Mouse (Mus musculus) lung, postnatal 36 days (tissue): Measurements from ENCODE around the gene Ints5.
"Not testable (repeated sequence)": the region's sequence is repeated elsewhere in the genome, so short reads cannot be mapped to it uniquely, and the experiment has no call there.

Experiments used
- DNase-seq: peaks from one replicate; pipeline ENCODE4 v3.0.0; 2022; ENCODE audit warnings: mixed read lengths

Gene Ints5

DNA sequence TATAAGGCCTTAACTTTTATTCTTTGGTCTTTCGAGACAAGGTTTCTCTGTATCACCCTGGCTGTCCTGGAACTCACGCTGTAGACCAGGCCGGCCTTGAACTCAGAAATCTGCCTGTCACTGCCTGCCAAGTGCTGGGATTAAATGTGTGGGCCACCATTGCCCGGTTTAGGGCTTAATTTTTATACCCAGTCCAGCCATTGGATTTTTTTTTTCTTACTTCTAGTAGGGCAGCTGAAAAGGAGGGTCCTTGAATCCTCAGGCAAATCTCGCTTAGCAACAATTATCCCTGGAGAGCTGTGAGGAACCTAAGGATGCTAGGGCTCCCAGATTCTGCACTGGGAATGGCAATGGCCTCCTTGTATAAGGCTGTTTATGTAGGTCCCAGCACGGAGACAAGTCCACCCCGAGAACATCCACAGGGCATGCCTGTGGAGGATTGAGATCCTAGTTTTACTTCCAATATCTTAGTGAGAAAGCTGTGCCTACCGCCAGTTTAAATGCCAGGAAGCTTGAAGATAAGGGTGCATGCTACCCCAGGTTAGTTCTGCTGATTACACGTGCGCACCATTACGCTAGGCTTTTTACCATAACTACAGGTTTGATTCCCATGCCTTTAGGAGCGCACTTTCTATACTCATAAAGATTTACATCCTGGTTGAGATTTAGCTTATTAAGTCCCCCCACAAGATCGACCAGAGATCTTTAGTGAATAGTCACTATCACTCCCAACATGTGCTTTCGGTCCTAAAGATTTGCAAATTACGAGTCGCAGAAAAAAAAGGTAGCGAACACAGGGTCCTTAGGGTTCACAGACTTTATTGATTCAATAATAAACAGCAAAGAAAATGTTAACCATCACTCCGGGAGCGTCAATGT, 5.0 kb upstream of the Ints5 start:
- DNase-seq: no peak

DNA sequence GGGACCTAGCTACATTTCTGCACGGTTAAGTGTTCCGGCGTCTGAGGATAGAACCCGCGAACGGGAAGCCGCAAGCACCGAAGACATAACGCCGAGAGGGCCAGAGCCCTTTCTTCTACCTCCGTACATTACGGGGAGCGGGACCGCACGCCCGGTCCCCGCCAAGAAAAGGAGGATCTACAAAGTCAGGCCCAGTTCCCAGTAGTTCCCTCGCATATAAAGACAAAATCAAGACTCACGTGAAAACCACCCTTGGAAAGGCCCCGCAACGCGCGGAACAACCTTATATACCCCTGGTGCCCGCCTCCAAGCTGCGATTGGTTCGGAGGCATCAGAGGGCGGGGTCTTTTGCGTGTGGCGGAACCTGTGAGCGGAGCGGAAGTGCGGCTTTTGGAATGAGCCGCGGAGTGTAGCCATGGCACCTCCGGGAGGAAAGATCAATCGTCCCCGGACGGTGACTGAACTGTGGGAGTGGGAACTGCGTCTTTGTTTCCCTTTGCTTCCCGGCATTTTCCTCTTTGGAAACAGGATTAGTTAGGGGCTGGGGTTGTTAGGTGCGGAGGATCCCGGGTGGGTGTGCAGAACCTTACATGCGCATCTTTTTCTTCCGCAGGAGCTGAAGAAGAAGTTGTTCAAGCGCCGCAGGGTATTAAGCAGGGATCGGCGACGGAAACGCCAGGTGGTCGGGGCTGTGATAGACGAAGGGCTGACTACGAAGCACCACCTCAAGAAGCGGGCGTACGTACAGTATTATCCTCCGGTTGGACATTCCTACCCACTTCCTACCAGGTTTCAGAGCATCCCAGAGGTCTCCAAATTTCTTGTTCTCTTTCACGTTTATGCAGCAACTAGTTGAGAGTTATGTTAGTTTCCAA, 4.1 kb upstream of the Ints5 start, which contains the start of the genes 1810009A15Rik and Gm49416:
TSS of gene 1810009A15Rik (plus strand) at position 343 of the 875 bp plus-strand sequence.
TSS of gene Gm49416 (plus strand) at position 416 of the 875 bp plus-strand sequence.
- DNase-seq: peak; percentile 97

DNA sequence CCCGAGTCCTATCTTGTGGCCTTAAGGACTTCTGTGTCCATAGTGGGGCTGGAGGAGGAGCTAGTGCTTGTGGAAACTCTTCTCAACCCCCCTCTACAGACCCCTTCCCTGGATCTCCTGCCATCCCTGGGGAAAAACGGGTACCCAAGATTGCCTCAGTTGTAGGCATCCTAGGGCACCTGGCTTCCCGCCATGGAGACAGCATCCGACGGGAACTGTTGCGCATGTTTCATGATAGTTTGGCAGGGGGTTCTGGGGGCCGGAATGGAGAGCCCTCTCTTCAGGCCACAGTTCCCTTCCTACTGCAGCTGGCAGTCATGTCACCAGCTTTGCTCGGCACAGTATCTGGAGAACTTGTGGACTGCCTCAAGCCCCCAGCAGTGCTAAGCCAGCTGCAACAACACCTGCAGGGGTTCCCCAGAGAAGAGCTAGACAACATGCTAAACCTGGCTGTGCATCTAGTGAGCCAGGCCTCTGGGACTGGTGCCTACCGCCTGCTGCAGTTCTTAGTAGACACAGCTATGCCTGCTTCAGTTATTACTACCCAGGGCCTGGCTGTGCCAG, 2.7 kb downstream of the Ints5 start:
- no peak for DNase-seq

DNA sequence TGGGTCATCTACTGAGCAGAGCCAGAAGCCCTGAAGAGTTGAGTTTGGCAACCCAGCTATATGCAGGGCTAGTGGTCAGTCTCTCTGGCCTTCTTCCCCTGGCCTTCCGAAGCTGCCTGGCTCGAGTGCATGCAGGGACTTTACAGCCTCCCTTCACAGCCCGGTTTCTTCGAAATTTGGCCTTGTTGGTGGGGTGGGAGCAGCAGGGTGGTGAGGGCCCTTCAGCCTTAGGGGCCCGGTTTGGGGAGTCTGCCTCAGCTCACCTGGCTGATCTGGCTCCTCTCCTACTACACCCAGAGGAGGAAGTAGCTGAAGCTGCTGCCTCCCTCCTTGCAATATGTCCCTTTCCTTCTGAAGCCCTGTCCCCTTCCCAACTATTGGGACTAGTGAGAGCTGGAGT, 3.4 kb downstream of the Ints5 start:
- DNase-seq: not testable (repeated sequence)

DNA sequence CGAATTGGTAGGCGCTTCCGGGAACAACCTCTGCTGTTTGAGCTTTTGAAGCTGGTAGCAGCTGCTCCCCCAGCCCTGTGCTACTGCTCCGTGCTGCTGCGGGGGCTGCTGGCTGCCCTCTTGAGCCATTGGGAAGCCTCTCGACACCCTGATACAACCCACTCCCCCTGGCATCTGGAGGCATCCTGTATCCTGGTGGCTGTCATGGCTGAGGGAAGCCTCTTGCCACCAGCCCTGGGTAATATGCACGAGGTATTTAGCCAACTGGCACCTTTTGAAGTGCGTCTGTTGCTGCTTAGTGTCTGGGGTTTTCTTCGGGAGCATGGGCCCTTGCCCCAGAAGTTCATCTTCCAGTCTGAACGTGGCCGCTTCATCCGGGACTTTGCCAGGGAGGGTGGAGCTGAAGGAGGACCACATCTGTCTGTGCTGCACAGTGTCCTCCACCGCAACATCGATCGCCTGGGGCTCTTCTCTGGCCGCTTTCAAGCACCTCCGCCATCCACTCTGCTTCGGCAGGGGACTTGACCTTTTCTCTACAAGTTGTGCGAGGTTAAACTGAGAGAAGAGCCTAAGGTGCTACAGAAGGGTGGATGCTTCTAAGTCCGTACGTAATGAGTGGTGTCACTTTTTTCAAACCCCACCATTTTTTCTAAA, 4.5 kb downstream of the Ints5 start:
- DNase-seq: peak; percentile 44

DNA sequence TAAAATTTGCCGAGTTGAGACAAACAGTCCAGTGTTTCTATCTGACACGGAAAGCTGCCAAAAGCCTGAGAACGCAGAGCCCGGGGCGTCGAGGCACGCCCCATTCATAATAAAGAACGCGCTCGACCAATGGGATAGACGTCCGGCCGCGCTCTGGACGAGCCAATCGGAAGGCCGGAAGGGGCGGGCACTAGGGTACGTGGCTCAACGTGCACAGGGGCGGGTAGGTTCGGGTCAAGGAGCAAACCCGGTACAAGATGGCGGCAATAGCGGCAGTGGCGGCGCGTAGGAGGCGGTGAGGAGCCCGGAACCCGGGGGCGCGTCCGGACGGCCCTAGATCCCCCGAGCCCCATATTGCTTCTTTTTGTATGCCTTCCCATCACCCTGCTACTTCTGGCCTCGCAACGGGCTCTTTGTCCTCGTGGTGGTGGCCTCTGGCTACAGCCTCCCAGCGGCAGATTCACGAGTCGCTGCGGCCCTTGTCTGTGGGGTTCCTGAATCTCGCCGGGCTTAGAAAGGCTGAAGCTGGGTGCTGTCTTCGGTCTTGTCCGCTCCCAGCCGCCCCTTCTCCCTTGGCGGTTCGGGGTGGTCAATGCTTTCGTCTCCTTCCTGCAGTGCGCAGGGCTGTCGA, 5.2 kb downstream of the Ints5 start, which contains the start of gene Ganab:
TSS of gene Ganab (plus strand) at position 207 of the 631 bp plus-strand sequence.
- DNase-seq: peak; percentile 98

DNA sequence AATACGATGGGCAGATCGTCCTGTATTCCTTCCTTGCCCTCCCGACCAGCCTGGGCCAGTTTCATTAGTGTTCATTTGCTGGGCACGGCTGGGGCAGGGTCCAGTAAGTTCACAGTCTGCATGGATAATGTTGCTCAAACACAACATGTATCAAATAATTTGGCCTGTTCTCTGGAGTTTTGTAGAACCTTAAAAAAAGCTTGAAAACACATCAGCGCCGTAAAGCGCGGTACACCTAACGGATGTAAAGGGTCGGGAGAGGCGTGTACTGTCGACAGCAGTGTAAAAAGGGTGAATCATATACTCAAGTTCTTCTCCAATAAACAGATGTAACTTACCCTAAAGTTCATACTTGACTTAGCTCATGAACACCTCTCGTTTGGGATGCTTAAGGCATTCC, 5.8 kb downstream of the Ints5 start:
- no peak for DNase-seq

DNA sequence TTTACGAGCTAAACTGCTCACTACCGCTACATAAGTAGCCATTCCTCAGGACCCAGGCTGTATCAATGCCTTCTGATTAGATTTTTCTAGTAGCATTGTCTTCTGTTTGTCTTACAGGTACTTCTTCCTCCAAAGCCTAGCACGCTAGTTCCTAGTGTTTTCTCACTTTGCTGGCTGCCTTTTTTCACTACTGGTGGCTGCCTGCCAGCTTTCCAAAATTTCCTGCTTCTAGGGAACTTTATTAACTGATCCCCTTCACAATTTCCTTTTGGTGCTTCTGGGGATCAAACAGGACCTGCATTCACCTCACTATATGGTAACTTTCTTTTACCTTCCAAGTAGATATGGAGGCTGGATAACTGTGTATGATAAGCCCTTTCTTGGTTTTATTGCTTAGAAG, 6.3 kb downstream of the Ints5 start:
- no peak for DNase-seq

DNA sequence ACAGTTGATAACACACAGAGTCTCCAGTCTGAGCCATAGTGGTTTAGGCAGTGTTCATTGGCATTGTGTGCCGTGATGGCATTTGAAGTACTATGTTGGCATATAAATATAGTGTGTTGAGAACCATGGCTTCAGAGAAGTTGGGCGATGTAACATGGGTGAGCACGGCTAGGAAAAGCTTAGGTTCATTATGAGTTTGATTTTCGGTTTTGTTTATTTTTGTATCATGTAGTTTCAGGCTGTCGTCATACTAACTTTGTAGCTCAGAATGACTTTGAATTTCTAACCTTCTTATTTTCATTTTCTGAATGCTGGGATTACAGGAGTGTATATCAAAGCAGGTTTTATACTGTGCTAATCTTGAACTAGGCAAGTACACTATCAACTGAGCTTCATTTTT, 10.6 kb downstream of the Ints5 start:
- DNase-seq: no peak

DNA sequence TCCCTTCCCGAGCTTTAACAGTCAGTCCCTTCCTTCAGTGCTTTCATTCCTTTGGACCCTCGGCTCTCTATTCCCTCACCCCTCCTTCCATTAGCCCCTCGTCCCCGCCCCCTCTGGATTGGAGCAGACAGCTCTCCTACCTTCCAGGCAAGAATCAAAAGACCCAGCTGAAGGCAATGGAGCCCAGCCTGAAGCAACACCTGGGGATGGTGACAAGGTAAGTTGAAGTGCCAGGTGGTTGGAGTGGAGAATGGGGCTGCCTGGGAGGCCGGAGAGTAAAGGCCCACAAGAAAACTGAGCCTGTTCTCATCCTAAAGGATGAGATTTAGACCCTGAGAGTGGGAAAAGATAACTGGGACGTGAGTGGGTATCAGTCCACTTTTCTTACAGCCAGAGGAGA, 15.7 kb downstream of the Ints5 start:
- no peak for DNase-seq

DNA sequence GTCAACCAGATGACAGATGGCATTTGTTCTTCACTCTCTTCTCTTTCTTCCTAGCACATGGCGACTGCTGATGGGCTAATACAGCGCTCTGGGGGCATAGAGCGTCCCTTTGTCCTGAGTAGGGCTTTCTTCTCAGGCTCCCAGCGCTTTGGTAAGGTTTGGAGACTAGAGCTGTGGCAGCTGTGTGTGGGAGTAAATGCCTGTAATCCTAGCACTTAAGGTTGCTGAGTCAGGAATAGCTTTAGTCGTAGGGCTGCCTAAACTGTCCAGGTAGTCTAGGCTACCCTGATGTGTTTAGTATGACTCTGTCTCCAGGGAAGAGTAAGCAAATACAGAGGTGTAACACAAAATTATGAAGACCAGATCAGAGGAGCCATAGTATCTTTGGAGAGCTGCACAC, 19.0 kb downstream of the Ints5 start:
- no peak for DNase-seq

DNA sequence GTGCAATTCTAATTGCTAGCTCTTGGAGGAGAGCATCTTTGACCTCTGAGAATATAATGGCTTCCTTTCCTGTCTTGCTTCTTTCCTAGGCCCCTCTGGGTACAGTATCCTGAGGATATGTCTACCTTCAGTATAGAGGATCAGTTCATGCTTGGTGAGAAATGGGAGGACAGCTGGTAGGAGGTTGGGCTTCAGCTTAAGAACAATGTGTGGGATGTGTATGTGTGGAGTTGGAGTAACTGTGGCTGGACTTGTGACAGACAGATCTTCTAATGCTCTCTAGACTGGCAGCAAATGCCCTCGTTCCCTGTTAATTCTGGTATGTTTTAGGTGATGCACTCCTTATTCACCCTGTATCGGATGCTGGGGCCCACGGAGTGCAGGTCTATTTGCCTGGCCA, 21.4 kb downstream of the Ints5 start:
- no peak for DNase-seq

DNA sequence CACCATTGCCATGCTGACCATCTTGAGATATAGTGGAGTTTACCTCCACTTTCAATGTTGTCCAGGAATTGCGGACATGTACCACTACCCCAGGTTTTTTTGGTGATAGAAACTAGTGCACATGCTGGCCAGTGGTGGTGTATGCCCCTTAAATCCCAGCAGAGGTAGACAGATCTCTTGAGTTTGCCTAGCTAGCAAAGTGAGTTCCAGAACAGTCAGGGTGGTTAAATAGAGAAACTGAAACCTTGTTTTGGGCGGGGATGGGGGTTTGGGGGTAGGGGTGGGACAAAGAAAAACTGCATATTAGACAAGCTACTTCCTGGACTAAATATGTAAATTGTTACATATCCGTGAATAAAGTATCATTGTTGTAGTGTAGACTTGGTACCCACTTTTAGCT, 26.2 kb downstream of the Ints5 start:
- DNase-seq: no peak

DNA sequence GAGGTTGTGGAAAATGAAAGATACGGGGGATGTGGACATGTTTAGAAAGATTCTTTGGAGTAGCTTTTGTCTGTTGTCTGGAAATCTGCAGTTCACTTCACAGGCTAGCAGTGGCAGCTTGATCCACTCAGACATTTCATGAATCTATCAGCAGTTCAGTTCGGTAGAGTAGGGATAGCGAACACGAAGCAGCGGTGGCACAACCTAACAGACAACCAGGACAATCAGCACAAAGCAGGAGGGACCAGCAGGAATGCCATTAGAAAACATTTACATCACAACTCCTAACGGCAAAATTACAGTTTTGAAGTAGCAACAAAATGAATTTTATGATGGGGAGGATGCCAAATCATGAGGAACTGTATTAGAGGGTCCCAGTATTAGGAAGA, 26.9 kb downstream of the Ints5 start:
- no peak for DNase-seq

DNA sequence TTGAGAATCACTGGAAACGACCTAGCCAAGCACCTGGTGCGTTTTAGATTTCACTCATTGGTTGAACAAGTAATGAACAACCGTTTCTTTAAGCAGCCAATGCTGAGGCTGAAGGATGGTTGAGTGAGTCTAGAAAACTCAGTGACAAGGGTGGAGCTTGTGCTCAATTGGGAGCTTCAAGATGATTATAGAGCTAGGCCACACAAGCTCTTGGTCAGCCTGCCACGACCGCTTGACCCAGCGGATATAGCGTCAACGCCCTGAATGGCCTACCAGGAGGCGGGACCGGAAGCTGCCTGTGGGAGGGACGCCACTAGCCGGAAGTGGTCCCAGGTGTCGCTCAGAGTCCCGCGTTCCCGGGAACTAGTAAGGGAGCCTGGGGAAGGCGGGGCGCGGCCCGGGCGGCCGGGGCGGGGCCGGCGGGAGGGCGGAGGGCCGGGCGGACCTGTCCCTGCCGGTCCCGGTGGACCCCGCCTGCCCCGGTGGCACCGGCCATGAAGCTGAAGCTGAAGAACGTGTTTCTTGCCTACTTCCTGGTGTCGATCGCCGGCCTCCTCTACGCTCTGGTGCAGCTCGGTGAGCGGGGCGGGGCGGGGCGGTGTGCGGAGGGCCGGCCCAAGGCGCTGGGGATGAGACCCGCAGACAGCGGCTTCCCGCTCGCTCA, 27.4 kb downstream of the Ints5 start, which contains the start of gene B3gat3:
TSS of gene B3gat3 (plus strand) at position 302 of the 664 bp plus-strand sequence.
- peak; percentile 98 for DNase-seq

DNA sequence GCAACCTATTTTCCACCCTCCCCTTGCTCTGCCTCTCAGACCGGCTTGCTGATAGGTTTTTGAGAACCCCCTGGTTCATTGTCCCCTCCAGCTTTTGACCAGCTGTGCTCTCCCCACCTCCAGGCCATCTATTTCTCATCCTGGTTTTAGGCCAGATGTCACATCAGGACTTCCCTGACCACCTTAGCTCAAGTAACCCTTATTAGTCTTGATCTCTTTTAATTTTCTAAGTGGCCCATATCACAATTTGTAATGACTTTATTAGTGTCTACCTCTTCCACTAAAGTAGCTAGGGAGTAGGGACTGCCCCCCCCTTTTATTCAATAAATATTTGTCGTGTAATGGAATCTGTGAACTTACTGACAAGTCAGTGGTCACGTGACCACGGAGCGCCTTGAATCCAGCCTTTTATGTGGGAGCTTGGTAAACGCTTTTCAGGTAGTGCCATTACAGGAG, 28.1 kb downstream of the Ints5 start:
- DNase-seq: peak; percentile 70

DNA sequence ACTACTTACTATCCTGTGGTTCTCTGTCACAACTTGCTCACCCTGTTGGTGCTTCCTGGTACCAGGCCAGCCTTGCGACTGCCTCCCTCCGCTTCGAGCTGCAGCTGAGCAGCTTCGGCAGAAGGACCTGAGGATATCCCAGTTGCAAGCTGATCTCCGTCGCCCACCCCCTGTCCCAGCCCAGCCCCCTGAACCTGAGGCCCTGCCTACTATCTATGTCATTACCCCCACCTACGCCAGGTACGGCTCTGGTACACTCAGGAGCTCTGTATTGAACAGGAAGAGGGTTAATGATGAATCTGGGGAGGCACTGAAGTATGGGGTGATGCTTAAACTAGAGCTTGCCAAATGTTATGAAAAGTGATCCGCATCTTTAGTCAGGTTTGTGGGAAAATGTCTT, 28.9 kb downstream of the Ints5 start:
- no peak for DNase-seq

DNA sequence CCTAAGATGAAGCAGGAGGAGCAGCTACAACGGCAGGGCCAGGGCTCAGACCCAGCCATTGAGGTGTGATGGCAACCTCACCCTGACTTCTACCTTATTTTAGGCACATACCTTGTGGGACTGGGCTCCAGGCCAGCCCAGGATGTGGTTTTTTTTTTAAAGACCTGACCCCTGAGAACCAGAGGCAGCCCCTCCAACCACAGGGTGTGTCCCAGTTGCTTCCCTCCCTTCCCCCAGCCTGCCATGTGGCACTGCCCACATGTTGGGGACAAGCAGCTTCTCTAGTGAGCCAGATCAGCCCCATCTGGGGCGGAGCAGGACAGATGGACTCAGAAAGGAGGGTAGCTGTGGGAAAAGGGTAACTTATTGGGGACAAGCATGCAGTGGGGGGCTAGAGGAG, 34.0 kb downstream of the Ints5 start:
- no peak for DNase-seq

DNA sequence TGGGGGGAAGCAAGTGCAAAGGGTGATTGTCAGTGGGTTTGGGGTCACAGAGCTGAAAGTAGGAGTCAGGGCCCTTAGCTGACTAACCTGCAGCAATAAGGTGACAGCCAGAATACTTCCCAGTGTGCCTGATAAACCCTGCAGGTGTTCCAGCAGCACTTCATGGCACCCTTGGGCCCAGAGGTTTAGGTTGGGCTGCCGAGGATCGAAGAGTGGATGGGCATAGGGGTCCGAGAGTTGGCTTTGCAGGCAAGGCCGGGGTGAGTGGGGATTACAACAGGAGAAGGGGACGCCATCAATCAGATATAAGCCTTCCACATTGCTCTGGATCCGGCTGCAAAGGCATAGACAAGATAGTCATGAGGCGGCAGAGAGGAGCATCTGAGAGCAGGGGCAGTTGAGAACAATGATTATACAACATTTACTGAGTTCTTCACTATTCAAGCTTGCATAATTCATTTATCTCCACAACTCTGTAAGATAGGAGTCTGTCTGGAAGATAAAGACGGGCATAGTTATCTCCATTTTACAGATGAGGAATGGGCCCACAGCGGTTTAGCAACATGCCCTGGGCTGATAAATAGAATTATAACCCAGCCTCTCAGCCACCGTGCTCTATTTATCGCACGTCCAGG, 35.2 kb downstream of the Ints5 start:
- DNase-seq: no peak

DNA sequence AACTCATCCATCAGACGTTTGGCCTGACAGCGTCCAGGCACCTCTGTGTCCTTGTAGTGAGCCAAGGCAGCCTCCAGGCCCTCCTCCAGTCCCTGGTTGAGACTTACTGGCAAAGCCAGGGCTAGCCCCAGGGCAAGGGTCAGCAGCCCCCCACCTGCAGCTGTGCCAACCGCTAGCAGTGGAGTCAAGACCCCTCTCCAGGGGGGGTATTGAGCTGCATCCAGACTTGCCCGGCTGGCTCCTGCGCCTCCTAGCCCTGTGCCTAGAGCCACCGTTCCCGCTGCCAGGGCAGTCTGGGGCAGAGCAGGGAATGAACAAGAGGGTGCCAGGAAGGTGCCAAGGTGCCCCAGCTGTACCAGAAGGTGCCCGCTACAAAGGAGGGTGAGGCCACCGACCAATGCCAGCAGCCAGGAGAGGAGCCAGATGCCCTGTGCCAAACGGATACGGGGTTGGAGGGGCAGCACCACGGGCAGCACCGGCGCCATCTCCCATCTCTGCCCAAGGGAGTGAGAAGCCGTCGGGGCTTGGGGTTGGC, 36.0 kb downstream of the Ints5 start:
- no peak for DNase-seq
